Mouse (Mus musculus): Measurements from ENCODE around the gene Nudt22.

DNA sequence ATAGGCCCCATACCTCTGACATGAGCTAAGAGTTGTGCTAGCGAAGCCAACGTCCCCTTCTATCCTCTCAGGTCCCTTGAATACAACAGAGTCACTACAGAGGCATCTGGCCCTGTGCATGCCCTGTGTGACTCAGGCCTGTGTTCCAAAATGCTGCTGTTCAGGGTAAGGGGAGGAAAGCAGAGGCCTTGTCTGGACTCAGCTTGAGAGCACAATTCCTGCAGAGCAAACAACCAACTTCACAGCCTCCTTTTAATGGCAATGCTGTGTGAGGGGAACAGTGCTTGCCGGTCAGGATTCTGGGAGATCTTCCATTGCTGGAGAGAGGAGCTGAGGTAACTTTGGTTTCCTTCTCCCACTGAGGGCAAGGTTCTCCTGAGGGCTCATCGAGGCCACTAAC is 48.4 kb upstream of the Nudt22 start:
- no peak for TF ChIP-seq CTCF (IDR thresholded peaks at IDR 0.05; ENCODE audit: insufficient read depth, low read depth, low read length)
- TF ChIP-seq POLR2A (IDR thresholded peaks at IDR 0.05; ENCODE audit: insufficient read depth, low read depth, low read length) = no peak
